Mouse (Mus musculus) thymus, postnatal 4 days (tissue): ENCODE results near the gene Leo1.
A peak's percentile ranks its signal among the peaks of the same experiment; 100 is the strongest.
"Not testable (repeated sequence)": the region's sequence is repeated elsewhere in the genome, so short reads cannot be mapped to it uniquely, and the experiment has no call there.

Source experiments
- DNase-seq: peaks from one replicate; pipeline ENCODE4 v3.0.0; 2021

Gene Leo1

GRCm38 (mm10) chr9:75427366-75428273, 13.7 kb upstream of the Leo1 start:
- no peak for DNase-seq

GRCm38 (mm10) chr9:75428274-75428600, 13.1 kb upstream of the Leo1 start:
- DNase-seq = no peak

DNA sequence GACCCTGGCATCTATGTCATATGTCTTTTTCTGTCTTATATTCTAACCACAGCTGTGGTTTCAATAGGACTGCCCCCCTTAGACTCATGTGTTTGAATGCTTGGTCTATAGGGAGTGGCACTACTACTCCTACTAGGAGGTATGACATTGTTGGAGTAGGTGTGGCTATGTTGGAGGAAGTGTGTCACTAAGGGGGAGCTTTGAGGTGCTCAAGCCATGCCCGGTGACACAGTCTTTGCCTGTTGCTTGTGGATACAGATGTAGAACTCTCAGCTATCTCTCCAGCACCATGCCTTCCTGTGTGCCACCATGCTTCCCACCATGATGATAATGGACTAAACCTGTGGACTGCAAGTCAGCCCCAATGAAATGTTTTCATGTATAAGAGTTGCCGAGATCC, 12.3 kb upstream of the Leo1 start:
- no peak for DNase-seq

GRCm38 (mm10) chr9:75429657-75430056, 11.7 kb upstream of the Leo1 start:
- no peak for DNase-seq

GRCm38 (mm10) chr9:75430822-75431621, 10.3 kb upstream of the Leo1 start:
- no peak for DNase-seq

GRCm38 (mm10) chr9:75432694-75433093, 8.6 kb upstream of the Leo1 start:
- DNase-seq = no peak

DNA sequence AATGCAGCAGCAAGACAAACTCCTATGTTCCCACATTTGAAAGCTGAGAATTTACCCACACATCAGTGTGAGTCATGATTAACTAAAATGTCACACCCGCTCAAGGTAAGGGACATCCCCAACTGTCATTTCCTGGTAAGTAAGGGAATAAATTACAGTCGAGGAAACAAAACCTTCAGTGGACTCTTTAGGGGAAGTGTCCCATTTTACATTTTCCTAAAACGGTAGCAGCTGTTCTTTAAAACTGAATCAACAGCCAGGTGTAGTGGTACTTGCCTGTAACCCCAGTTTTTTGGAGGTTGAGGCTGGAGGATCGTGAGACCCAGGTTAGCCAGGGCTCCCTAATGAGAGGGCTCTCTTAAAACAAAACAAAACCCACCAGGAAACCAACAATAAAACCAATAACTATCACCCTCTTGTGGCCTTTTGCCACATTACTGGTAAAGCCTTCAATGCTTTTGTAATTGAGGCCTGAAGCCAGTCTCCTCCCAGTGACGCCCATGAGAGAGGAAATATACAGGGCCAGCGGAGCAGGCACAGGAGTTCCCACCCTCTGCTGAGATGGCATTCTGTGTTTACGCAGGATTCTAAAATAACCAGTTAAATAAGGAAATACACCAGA, 7.0 kb upstream of the Leo1 start:
- peak; percentile 55 for DNase-seq

DNA sequence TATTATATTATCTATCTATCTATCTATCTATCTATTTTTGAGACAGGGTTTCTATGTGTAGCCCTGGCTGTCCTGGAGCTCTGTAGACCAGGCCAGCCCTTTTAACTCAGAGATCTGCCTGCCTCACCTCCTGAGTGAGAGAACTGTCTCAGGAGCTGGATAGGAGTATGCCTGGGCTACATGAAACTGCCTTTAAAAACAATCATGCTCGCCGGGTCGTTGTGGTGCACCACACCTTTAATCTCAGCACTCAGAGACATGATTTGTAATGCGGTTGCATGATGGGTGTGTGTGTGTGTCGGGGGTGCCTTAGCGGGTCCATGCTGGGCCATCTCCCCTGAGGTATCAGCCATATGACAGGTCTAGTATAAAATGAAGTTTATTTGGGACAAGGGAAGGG, 6.5 kb upstream of the Leo1 start:
- DNase-seq = no peak

GRCm38 (mm10) chr9:75435291-75435690, 6.0 kb upstream of the Leo1 start:
- no peak for DNase-seq

- DNase-seq = peak; percentile 70
Observed at GRCm38 (mm10) chr9:75435918-75436317, 5.4 kb upstream of the Leo1 start.

GRCm38 (mm10) chr9:75437653-75438385, 3.5 kb upstream of the Leo1 start:
- DNase-seq = peak; percentile 78

- DNase-seq = peak; percentile 86
Observed at GRCm38 (mm10) chr9:75441691-75442131, 387 bp downstream of the Leo1 start.

DNA sequence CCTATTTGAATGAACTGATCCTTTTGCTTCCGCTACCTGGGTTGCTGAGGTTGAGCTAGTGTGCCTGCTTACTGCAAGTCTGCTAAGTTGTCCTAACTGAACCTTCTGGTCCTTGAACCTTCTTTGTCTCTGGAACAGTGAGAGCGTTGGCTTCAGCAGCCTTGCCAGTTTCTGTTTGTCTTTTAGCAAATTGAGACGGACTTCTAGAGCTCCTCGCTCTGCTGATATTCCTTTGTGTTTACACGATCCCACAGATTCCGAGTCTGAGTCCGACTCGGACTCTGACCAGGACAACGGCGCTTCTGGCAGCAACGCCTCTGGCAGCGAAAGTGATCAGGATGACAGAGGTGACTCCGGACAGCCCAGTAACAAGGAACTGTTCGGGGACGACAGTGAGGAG, 3.7 kb downstream of the Leo1 start:
- DNase-seq = no peak

DNA sequence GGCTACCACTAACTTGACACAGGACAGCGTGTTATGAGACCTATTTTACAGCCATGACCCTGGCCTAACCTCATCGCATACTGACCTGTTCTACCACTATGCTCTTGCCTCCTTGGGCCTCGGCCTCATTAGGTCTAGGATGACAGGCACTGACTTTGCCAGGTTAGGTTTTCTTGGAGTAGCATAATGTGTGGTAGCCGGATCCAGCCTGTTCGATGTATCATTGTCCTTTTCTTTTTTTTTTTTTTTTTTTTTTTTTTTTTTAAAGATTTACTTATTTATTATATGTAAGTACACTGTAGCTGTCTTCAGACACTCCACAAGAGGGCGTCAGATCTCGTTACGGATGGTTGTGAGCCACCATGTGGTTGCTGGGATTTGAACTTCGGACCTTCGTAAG, 5.2 kb downstream of the Leo1 start:
- not testable (repeated sequence) for DNase-seq

GRCm38 (mm10) chr9:75448021-75448420, 6.7 kb downstream of the Leo1 start:
- no peak for DNase-seq

GRCm38 (mm10) chr9:75453994-75454393, 12.7 kb downstream of the Leo1 start:
- no peak for DNase-seq

DNA sequence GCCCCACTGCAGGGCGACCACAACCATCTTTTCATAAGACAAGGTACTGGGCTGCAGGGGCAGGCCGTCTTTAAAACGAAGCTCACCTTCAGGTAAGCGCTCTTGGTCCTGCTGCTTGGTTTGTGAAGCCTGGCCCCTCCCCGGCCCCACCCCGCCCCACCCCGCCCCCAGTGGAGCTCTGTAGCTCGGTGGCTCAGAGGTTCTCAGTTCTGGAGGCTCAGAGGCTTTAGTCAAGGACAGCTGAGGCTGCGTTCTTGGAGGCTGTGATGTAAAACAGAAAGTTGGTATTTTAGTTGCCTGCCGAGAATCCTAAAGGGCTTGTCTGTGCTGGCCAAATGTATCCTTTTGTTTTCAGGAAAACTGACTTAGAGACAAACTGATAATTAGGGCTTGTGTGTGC, 14.4 kb downstream of the Leo1 start:
- DNase-seq = no peak

- DNase-seq = no peak
Observed at GRCm38 (mm10) chr9:75463050-75463660, 21.8 kb downstream of the Leo1 start.

GRCm38 (mm10) chr9:75465856-75466255, 24.5 kb downstream of the Leo1 start:
- DNase-seq = no peak

GRCm38 (mm10) chr9:75466641-75467040, 25.3 kb downstream of the Leo1 start:
- DNase-seq = no peak

DNA sequence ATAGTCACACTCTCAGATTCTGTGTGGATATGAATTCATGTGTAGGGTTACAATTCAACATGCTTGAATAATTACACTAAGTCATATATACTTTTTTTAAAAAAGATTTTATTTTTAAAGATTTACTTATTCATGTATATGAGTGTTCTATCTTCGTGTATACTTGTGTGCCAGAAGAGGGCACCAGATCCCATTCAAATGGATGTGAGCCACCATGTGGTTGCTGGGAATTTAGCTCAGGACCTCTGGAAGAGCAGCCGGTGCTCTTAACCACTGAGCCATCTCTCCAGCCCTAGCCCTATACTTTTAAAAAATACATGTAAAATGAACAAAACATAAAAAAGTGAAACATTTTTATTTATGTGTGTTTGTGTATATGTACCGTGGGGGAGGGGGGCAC, 26.3 kb downstream of the Leo1 start:
- DNase-seq = no peak

DNA sequence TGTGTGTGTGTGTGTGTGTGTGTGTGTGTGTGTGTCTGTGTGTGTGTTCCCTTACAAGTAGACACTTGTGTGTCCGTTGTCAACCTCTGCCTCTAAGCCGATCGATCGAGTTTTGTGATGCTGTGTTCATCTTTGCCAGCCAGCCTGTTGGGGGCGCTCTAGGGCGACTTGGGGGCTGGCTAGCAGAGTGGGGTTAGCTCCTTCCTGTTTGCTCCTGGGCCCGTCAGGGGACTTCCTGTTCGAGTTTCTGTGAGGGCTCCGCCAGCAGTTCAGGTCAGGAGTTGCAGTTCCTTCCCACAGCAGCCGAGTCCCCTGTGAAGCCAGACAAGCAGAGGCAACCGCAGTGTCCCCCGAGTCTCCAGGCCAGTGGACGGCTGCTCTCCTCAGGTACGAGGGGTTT, 27.0 kb downstream of the Leo1 start:
- peak; percentile 69 for DNase-seq
